Mouse (Mus musculus) cerebellum, postnatal 14 days (tissue): Measurements from ENCODE around the gene Gm10142.
A peak's percentile ranks its signal among the peaks of the same experiment; 100 is the strongest.
"Not testable (repeated sequence)": the region's sequence is repeated elsewhere in the genome, so short reads cannot be mapped to it uniquely, and the experiment has no call there.

Experiments used
- DNase-seq, 2 experiments: peaks; one replicate each; pipeline ENCODE4 v3.0.0; 2021; ENCODE audit warnings: mixed read lengths in 2 of 2

The Gm10142 gene

DNA sequence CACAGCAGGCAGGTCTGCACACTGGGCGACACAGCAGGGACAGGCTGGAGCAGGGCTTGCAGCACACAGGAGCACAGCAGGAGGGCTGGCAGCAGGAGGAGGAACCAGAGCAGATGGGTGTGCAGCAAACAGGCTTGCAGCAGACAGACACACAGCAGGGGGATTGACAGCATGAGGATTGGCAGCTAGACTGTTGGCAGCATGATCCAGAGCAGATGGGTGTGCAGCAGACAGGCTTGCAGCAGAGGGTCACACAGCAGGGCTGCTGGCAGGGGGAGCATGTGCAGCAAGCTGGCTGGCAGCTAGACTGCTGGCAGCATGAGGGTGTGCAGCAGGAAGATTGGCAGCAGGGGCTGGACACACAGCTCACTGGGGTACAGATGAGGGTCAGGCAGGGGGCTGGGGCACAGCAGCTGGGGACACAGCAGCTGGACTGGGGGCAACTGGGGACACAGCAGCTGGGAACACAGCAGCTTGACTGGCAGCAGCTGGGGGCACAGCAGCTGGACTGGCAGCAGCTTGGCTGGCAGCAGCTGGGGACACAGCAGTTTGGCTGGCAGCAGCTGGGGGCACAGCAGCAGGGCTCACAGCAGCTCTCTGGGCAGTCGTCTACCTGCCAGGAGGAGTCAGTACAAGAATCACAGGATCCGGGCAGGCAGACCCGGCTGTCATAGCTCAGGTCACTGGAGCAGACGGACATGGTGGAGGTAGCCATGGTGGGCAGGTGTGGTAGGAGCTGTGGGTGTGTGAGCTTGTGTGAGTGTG lies 26.5 kb downstream of the Gm10142 start, which contains the start of gene Gm18596:
TSS of gene Gm18596 (minus strand) at position 715 of the 765 bp plus-strand sequence.
- DNase-seq: peak; percentile 47 to 66

DNA sequence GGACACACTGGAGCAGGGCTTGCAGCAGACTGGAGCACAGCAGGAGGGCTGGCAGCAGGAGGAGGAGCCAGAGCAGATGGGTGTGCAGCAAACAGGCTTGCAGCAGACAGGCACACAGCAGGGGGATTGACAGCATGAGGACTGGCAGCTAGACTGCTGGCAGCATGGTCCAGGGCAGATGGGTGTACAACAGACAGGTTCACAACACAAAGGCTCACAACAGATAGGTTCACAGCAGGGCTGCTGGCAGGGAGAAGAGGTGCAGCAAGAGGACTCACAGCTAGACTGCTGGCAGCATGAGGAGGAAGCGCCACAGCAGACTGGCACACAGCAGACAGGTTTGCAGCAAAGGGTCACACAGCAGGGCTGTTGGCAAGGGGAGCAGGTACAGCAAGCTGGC lies 35.1 kb downstream of the Gm10142 start:
- peak; percentile 41 to 52 for DNase-seq

DNA sequence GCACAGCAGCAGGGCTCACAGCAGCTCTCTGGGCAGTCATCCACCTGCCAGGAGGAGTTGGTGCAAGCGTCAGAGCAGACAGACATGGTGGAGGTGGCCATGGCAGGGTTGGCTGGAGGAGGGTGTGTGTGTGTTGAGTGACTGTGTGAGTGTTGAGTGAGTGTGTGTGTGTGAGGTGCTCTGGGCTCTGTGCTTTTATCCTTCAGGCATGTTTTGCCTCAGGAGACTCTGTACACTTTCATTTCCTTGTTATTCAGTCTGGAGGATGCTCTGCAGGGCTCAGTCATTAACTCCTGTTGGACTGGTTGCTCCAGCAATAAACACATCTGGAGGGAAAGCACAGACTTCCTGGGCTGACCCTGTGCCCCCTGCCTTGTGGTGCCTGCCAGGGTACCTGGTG lies 35.6 kb downstream of the Gm10142 start, which contains the start of gene Gm9736:
TSS of gene Gm9736 (minus strand) at position 101 of the 400 bp plus-strand sequence.
- DNase-seq: not testable (repeated sequence)

DNA sequence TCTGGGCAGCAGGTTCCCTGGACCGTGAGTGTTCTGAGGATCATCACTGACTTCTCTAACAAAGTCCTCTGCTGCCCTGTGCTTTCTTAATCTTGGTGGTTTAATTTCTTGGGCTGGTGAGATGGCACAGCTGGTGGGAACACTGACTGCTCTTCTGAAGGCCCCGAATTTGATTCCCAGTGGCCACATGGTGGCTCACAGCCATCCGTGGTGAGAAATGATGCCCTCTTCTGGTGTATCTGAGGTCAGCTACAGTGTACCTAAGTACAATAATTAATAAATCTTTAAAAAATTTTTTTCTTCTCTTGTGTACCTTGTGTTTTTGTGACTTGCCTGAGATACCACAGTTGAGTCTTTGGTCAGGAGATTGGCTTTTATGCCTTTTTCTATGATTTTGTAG lies 36.7 kb downstream of the Gm10142 start:
- DNase-seq: not testable (repeated sequence)

DNA sequence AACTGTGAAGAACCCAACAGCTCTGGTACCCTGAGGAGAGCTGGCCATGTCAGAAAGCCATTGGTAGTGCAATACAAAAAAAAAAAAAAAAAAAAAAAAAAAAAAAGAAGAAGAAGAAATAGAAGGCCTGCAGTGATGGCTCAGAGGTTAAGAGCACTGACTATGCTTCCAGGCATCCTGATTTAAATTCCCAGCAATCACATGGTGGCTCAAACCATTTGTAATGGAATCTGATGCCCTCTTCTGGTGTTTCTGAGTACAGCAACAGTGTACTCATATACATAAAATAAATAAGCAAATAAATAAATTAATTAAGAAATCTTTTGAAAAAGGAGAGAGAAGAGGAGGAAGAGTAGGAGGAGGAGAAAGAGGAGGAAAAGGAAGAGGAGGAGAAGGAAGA lies 37.8 kb downstream of the Gm10142 start:
- no peak for DNase-seq

DNA sequence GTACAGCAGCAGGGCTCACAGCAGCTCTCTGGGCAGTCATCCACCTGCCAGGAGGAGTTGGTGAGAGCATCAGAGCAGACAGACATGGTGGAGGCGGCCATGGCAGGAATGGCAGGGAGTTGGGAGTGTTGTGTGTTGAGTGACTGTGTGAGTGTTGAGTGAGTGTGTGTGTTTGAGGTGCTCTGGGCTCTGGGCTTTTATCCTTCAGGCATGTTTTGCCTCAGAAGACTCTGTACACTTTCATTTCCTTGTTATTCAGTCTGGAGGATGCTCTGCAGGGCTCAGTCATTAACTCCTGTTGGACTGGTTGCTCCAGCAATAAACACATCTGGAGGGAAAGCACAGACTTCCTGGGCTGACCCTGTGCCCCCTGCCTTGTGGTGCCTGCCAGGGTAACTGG lies 44.0 kb downstream of the Gm10142 start, which contains the start of gene Gm3233:
TSS of gene Gm3233 (minus strand) at position 101 of the 400 bp plus-strand sequence.
- not testable (repeated sequence) for DNase-seq
